Comparison of ENCODE assay signal across 8 mouse cellular contexts in genomic region chr1:171220871-171221270, GRCm38 (mm10). TPM values are rescaled to one million over a fixed set of nuclear protein-coding genes. Genes with fewer than 3 reads are reported as not detected.
DNase-seq lines count a peak whose midpoint lies in the region; ATAC-seq and TF ChIP-seq lines count a peak whose summit lies in the region.

No protein-coding gene starts in this region.

- H3K4me1 ChIP-seq in heart, embryonic 11.5 days (ENCODE audit: control insufficient read depth, insufficient read depth, low read length) = peaks cover 13% of the 10 kb centered on the region
- H3K4me1 ChIP-seq in kidney, postnatal 0 days (replicated peaks; ENCODE audit: insufficient read depth, low read length) = peaks cover 11% of the 10 kb centered on the region
- H3K4me1 ChIP-seq in liver, adult 2 months (ENCODE audit: control insufficient read depth, insufficient read depth, low read length) = peaks cover 13% of the 10 kb centered on the region

- H3K9me3 ChIP-seq in heart, embryonic 11.5 days (replicated peaks; ENCODE audit: control insufficient read depth, low read length) = no peaks in the 10 kb centered on the region
- no peaks in the 10 kb centered on the region for H3K9me3 ChIP-seq in kidney, postnatal 0 days (replicated peaks; ENCODE audit: low read length)

- H3K4me2 ChIP-seq in heart, embryonic 11.5 days = peak overlapping the region; percentile 88
- peak overlapping the region; percentile 92 for H3K4me2 ChIP-seq in kidney, postnatal 0 days (ENCODE audit: low read length)
- peak overlapping the region; percentile 97 for H3K4me2 ChIP-seq in myocyte (ENCODE audit: low read depth)

- H3K9ac ChIP-seq in heart, embryonic 11.5 days (ENCODE audit: low read depth, low read length) = no peak overlapping the region
- H3K9ac ChIP-seq in kidney, postnatal 0 days (ENCODE audit: low read depth, low read length) = no peak overlapping the region
- peak overlapping the region; percentile 66 for H3K9ac ChIP-seq in liver, adult 2 months (ENCODE audit: low read depth, low read length)

- TF ChIP-seq POLR2A in brain, embryonic 14.5 days (IDR thresholded peaks at IDR 0.05; ENCODE audit: borderline replicate concordance, extremely low read depth, insufficient read depth, insufficient read length, poor library complexity, severe bottlenecking) = no peak
- TF ChIP-seq POLR2A in liver, adult 2 months (IDR thresholded peaks at IDR 0.05; ENCODE audit: extremely low read depth, insufficient read depth, low read length) = 0 out of 2 replicates have a peak, but pooled peaks have one; percentile 19
- no peak for TF ChIP-seq POLR2A in myocyte (IDR thresholded peaks at IDR 0.05; ENCODE audit: insufficient read length, low read depth)

- no peak overlapping the region for H3ac ChIP-seq in myocyte (ENCODE audit: control insufficient read depth, insufficient read length)

- no peaks in the 10 kb centered on the region for H3K27me3 ChIP-seq in heart, embryonic 11.5 days (ENCODE audit: control insufficient read depth, insufficient read depth, low read length)
- no peaks in the 10 kb centered on the region for H3K27me3 ChIP-seq in kidney, postnatal 0 days (ENCODE audit: insufficient read depth, low read length)
- H3K27me3 ChIP-seq in liver, adult 2 months (ENCODE audit: control insufficient read depth, insufficient read depth, low read length) = no peaks in the 10 kb centered on the region
- no peaks in the 10 kb centered on the region for H3K27me3 ChIP-seq in myocyte (ENCODE audit: control insufficient read depth, insufficient read depth, insufficient read length)

- peak; percentile 90 for TF ChIP-seq CTCF in brain, embryonic 14.5 days (IDR thresholded peaks at IDR 0.05; ENCODE audit: borderline replicate concordance, extremely low read depth, insufficient read depth, insufficient read length)
- peak; percentile 95 for TF ChIP-seq CTCF in kidney, postnatal 0 days (IDR thresholded peaks at IDR 0.05; ENCODE audit: low read depth)
- TF ChIP-seq CTCF in liver, adult 2 months (IDR thresholded peaks at IDR 0.05; ENCODE audit: low read depth, low read length) = peak; percentile 88

- peak; percentile 48 for ATAC-seq in erythroblast, adult 5-6 weeks (replicated peaks; ENCODE audit: low FRiP score, poor library complexity, severe bottlenecking)
- no peak for ATAC-seq in heart, embryonic 11.5 days (replicated peaks; ENCODE audit: insufficient number of reproducible peaks, low FRiP score, low TSS enrichment)
- peak; percentile 6; the same call in 1 of the 2 replicates for ATAC-seq in kidney, postnatal 0 days (replicated peaks; ENCODE audit: low FRiP score, low read depth)

- H3K79me2 ChIP-seq in liver, adult 2 months (ENCODE audit: control insufficient read depth, insufficient read depth, low read length) = no peaks in the 10 kb centered on the region
- no peaks in the 10 kb centered on the region for H3K79me2 ChIP-seq in myocyte (ENCODE audit: control insufficient read depth, insufficient read depth)

- peaks cover 10% of the 10 kb centered on the region for H3K36me3 ChIP-seq in heart, embryonic 11.5 days (ENCODE audit: control insufficient read depth, insufficient read depth, low read length)
- H3K36me3 ChIP-seq in kidney, postnatal 0 days (ENCODE audit: insufficient read depth, low read length) = peaks cover 10% of the 10 kb centered on the region
- H3K36me3 ChIP-seq in liver, adult 2 months (ENCODE audit: control insufficient read depth, insufficient read depth, low read length) = peaks cover 39% of the 10 kb centered on the region
- peaks cover 4% of the 10 kb centered on the region for H3K36me3 ChIP-seq in myocyte (ENCODE audit: control insufficient read depth, insufficient read depth)

- H3K4me3 ChIP-seq in heart, embryonic 11.5 days (ENCODE audit: low read depth, low read length) = peak overlapping the region; percentile 65
- no peak overlapping the region; the same call in 1 of the 2 replicates for H3K4me3 ChIP-seq in kidney, postnatal 0 days (replicated peaks; ENCODE audit: low read depth, low read length)
- peak overlapping the region; percentile 7; the same call in 1 of the 2 replicates for H3K4me3 ChIP-seq in liver, adult 2 months (ENCODE audit: insufficient read depth, low read depth, low read length)
- peak overlapping the region; percentile 70 for H3K4me3 ChIP-seq in myocyte

- 15% methylated on average over 10 of the region's 10 CpGs for WGBS in heart, embryonic 11.5 days (ENCODE audit: insufficient replicate concordance)
- 4% methylated on average over 10 of the region's 10 CpGs for WGBS in kidney, postnatal 0 days
- 2% methylated on average over 10 of the region's 10 CpGs for WGBS in liver, adult 2 months

- H3K27ac ChIP-seq in heart, embryonic 11.5 days (ENCODE audit: low read depth, low read length) = no peak overlapping the region
- no peak overlapping the region for H3K27ac ChIP-seq in kidney, postnatal 0 days
- peak overlapping the region; percentile 55 for H3K27ac ChIP-seq in liver, adult 2 months (replicated peaks; ENCODE audit: insufficient read depth, low read depth, low read length)

- DNase-seq in CD4-positive helper T cell, adult 2 months (ENCODE audit: low read depth, low spot score) = peak; percentile 80
- peak; percentile 92 for DNase-seq in brain, embryonic 14.5 days (ENCODE audit: low read depth)
- DNase-seq in kidney, postnatal 0 days (ENCODE audit: low spot score) = peak; percentile 91
- peak; percentile 88 for DNase-seq in liver, adult 2 months (ENCODE audit: extremely low read depth, low read depth, low spot score)
- peak; percentile 80 to 94 for DNase-seq in spleen, postnatal 4 days (ENCODE audit: low spot score in 2 of 2)

TF ChIP-seq in myocyte, 11 proteins besides CTCF, POLR2A, EP300 and RAD21:
- TF ChIP-seq CEBPB (IDR thresholded peaks at IDR 0.05; ENCODE audit: insufficient read depth, poor library complexity, severe bottlenecking) = no peak
- TF ChIP-seq MYOD1 (IDR thresholded peaks at IDR 0.05; ENCODE audit: control insufficient read depth in 1 of 3, insufficient read length in 2 of 3, low read depth in 2 of 3) = peak in 2 of 3 experiments; percentile 16 to 24
- TF ChIP-seq MYOG (IDR thresholded peaks at IDR 0.05; ENCODE audit: control insufficient read depth in 1 of 3, insufficient read depth in 1 of 3, insufficient read length in 2 of 3, low read depth in 2 of 3) = no peak
- no peak for TF ChIP-seq POLR2AphosphoS2 (IDR thresholded peaks at IDR 0.05; ENCODE audit: insufficient read length, low read depth)
- TF ChIP-seq REST (IDR thresholded peaks at IDR 0.05; ENCODE audit: insufficient read depth, insufficient read length) = no peak

RNA-seq across cellular contexts. Expression of gene Tomm40l, which starts 1.4 kb away (rescaled TPM):
- 35.8 and 38.1 TPM in 2 replicates for polyA plus RNA-seq in brain, embryonic 14.5 days (2012; rRNA removed)
- 4.0 and 4.2 TPM in 2 replicates for total RNA-seq in erythroblast, adult 5-6 weeks (2015; ENCODE audit: low replicate concordance)
- total RNA-seq in erythroblast, adult 5-6 weeks (2017; ENCODE audit: low replicate concordance) = 2.2 and 2.6 TPM in 2 replicates
- polyA plus RNA-seq in heart, embryonic 11.5 days (2014; fragmentation: Nextera tagmentation; extraction: Ambion mirVana) = 44.1 and 53.2 TPM in 2 replicates
- 32.3 and 32.4 TPM in 2 replicates for polyA plus RNA-seq in kidney, postnatal 0 days (2015; fragmentation: Nextera tagmentation; extraction: Ambion mirVana)
- total RNA-seq in liver, adult 2 months (2014; rRNA removed) = 5.5 and 10.7 TPM in 2 replicates
- polyA plus RNA-seq in liver, adult 2 months (2012; rRNA removed) = 6.7 and 9.7 TPM in 2 replicates
- 49.4 TPM for polyA plus RNA-seq in myocyte (2012; fragmentation: generic; extraction: Trizol)

RNA-seq across cellular contexts. Expression of gene Apoa2, which starts 4.0 kb away (rescaled TPM):
- polyA plus RNA-seq in brain, embryonic 14.5 days (2012; rRNA removed) = 2.7 and 3.7 TPM in 2 replicates
- total RNA-seq in erythroblast, adult 5-6 weeks (2015; ENCODE audit: low replicate concordance) = not detected in 2 replicates
- not detected in 2 replicates for total RNA-seq in erythroblast, adult 5-6 weeks (2017; ENCODE audit: low replicate concordance)
- polyA plus RNA-seq in heart, embryonic 11.5 days (2014; fragmentation: Nextera tagmentation; extraction: Ambion mirVana) = 13.6 and 55.4 TPM in 2 replicates
- polyA plus RNA-seq in kidney, postnatal 0 days (2015; fragmentation: Nextera tagmentation; extraction: Ambion mirVana) = 20.2 and 21.1 TPM in 2 replicates
- 15,245 and 18,176 TPM in 2 replicates for total RNA-seq in liver, adult 2 months (2014; rRNA removed)
- polyA plus RNA-seq in liver, adult 2 months (2012; rRNA removed) = 28,168 and 29,095 TPM in 2 replicates
- not detected for polyA plus RNA-seq in myocyte (2012; fragmentation: generic; extraction: Trizol)

RNA-seq across cellular contexts. Expression of gene Nr1i3, which starts 7.1 kb away (rescaled TPM):
- 0.03 and 0.09 TPM in 2 replicates for polyA plus RNA-seq in brain, embryonic 14.5 days (2012; rRNA removed)
- total RNA-seq in erythroblast, adult 5-6 weeks (2015; ENCODE audit: low replicate concordance) = not detected in 2 replicates
- not detected in 2 replicates for total RNA-seq in erythroblast, adult 5-6 weeks (2017; ENCODE audit: low replicate concordance)
- polyA plus RNA-seq in heart, embryonic 11.5 days (2014; fragmentation: Nextera tagmentation; extraction: Ambion mirVana) = 0.11 and 0.19 TPM in 2 replicates
- 1.1 and 1.7 TPM in 2 replicates for polyA plus RNA-seq in kidney, postnatal 0 days (2015; fragmentation: Nextera tagmentation; extraction: Ambion mirVana)
- 178 and 264 TPM in 2 replicates for total RNA-seq in liver, adult 2 months (2014; rRNA removed)
- 215 and 229 TPM in 2 replicates for polyA plus RNA-seq in liver, adult 2 months (2012; rRNA removed)
- polyA plus RNA-seq in myocyte (2012; fragmentation: generic; extraction: Trizol) = 0.06 TPM

RNA-seq across cellular contexts. Expression of gene Fcer1g, which starts 13.3 kb away (rescaled TPM):
- polyA plus RNA-seq in brain, embryonic 14.5 days (2012; rRNA removed) = 16.5 and 18.2 TPM in 2 replicates
- total RNA-seq in erythroblast, adult 5-6 weeks (2015; ENCODE audit: low replicate concordance) = 269 and 282 TPM in 2 replicates
- total RNA-seq in erythroblast, adult 5-6 weeks (2017; ENCODE audit: low replicate concordance) = 89.5 and 162 TPM in 2 replicates
- 12.1 and 18.4 TPM in 2 replicates for polyA plus RNA-seq in heart, embryonic 11.5 days (2014; fragmentation: Nextera tagmentation; extraction: Ambion mirVana)
- polyA plus RNA-seq in kidney, postnatal 0 days (2015; fragmentation: Nextera tagmentation; extraction: Ambion mirVana) = 38.8 and 50.1 TPM in 2 replicates
- 6.4 and 12.4 TPM in 2 replicates for total RNA-seq in liver, adult 2 months (2014; rRNA removed)
- 21.3 and 50.7 TPM in 2 replicates for polyA plus RNA-seq in liver, adult 2 months (2012; rRNA removed)
- polyA plus RNA-seq in myocyte (2012; fragmentation: generic; extraction: Trizol) = not detected

RNA-seq across cellular contexts. Expression of gene Pcp4l1, which starts 24.8 kb away (rescaled TPM):
- 10.0 and 22.6 TPM in 2 replicates for polyA plus RNA-seq in brain, embryonic 14.5 days (2012; rRNA removed)
- total RNA-seq in erythroblast, adult 5-6 weeks (2015; ENCODE audit: low replicate concordance) = not detected in 2 replicates
- 0.84 and 3.2 TPM in 2 replicates for total RNA-seq in erythroblast, adult 5-6 weeks (2017; ENCODE audit: low replicate concordance)
- 36.2 and 40.0 TPM in 2 replicates for polyA plus RNA-seq in heart, embryonic 11.5 days (2014; fragmentation: Nextera tagmentation; extraction: Ambion mirVana)
- 8.9 and 9.9 TPM in 2 replicates for polyA plus RNA-seq in kidney, postnatal 0 days (2015; fragmentation: Nextera tagmentation; extraction: Ambion mirVana)
- 3.8 and 10.0 TPM in 2 replicates for total RNA-seq in liver, adult 2 months (2014; rRNA removed)
- 10.5 and 15.0 TPM in 2 replicates for polyA plus RNA-seq in liver, adult 2 months (2012; rRNA removed)
- polyA plus RNA-seq in myocyte (2012; fragmentation: generic; extraction: Trizol) = 0.05 TPM

Comparison
In these comparisons a context has a peak if more than half of its experiments do, and no peak if none do; other contexts are left out.
1. RNA of gene Apoa2, which starts 4.0 kb away (polyA plus RNA-seq): 28,168 to 29,095 TPM in liver, adult 2 months; 13.6 to 55.4 TPM in heart, embryonic 11.5 days, 20.2 to 21.1 TPM in kidney, postnatal 0 days, 2.7 to 3.7 TPM in brain, embryonic 14.5 days and not detected in myocyte (single experiment); every median in the first group is over 100 times any median in the second.
2. RNA of gene Nr1i3, which starts 7.1 kb away (polyA plus RNA-seq): 215 to 229 TPM in liver, adult 2 months; 1.1 to 1.7 TPM in kidney, postnatal 0 days, 0.11 to 0.19 TPM in heart, embryonic 11.5 days, 0.06 TPM in myocyte (single experiment) and 0.03 to 0.09 TPM in brain, embryonic 14.5 days; every median in the first group is over 10 times any median in the second.
3. Peak in every context shown above with its lines, with median percentiles within 50 percentile points of each other: DNase-seq, CTCF ChIP-seq and H3K4me2 ChIP-seq.